Mouse (Mus musculus): ENCODE results near the gene Gch1.

DNA sequence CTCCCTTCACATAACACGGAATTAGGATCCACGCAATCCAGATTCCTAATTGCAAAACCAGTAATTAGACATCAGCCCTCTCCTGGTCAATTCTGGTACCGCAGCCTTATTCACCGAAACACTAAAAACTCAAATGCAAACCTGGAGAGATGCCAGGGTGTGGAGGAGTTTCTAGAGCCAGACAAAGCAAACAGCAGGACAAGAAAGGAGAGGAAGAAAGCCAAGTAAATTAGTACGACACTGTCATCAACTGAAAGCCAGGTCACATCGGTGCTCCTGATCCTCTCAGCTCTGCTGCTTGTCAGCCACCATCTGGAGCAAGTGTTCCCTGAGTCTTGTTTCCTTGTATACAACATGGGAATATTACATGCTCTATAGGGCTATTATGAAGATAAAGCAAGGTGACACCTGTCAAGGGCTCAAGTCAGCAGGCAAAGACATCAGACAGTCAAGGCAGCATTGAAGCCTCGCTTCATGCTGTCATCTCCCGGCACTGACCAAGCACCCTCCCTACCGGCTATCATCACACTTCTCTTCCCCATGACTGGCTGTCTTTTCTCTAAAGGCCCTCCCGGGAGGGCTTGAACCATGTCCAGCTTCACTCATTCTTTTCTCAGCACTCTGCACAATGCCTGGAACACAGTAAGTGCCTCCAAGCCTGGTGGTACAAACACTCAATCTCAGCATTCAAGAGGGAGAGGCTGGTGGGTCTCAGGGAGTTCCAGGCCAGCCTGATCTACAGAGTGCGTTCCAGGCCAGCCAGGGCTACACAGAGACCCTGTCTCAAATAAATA is 7.5 kb downstream of the Gch1 start:
- TF ChIP-seq CTCF (IDR thresholded peaks at IDR 0.05; ENCODE audit: low read depth) (peak; percentile 47), EP300 (IDR thresholded peaks at IDR 0.05; ENCODE audit: low read depth) (no peak)
